Mouse (Mus musculus) thymus, adult 2 months (tissue): Measurements from ENCODE around the gene Pikfyve.

Source experiments
- CTCF ChIP-seq: fragments of 200-500 bp; IDR thresholded peaks from 2 replicates; pipeline ENCODE4 v1.5.1; 2012; ENCODE audit warnings: mild to moderate bottlenecking, control low read depth, low read length, moderate library complexity, borderline replicate concordance; ENCODE audit not compliant: control insufficient read depth, poor library complexity, insufficient read depth; ENCODE audit errors: extremely low read depth
- POLR2A ChIP-seq: fragments of 200-500 bp; IDR thresholded peaks from 2 replicates; pipeline ENCODE4 v1.6.1; 2012; ENCODE audit warnings: mild to moderate bottlenecking, low read length, control low read depth, moderate library complexity; ENCODE audit not compliant: control insufficient read depth, poor library complexity, insufficient read depth; ENCODE audit errors: extremely low read depth

- TF ChIP-seq POLR2A (no peak), CTCF (no peak)
Observed at GRCm38 (mm10) chr1:65156111-65156510, 30.4 kb upstream of the Pikfyve start.
